Mouse (Mus musculus): Measurements from ENCODE around the gene 4930470P17Rik.

DNA sequence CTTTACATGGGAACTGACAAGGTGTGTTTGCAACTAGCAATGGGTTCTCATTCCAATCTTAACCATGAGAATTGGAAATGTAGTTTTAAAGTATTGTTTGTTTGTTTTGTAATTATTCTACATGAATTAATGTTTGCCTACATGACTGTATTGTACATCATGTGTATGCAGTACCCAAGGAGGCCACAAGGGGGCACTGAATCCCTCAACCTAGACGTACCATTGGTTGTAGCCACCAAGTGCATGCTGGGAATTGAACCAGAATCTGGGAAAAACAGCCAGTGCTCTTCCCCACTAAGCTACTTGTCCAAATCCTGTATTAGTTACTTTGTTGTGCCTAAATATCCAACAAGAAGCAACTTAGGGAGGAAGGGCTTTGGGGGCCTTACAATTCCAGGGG lies 49.7 kb upstream of the 4930470P17Rik start:
- no peak for TF ChIP-seq MAX (IDR thresholded peaks at IDR 0.05; ENCODE audit: low read length)
- TF ChIP-seq POLR2A (IDR thresholded peaks at IDR 0.05; ENCODE audit: low read depth, low read length), result no peak
- no peak for TF ChIP-seq CTCF (conservative IDR thresholded peaks at IDR 0.05 in 1 of 2, IDR thresholded peaks at IDR 0.05 in 1 of 2; ENCODE audit: low read depth in 2 of 2, low read length in 2 of 2)
- no peak for TF ChIP-seq ELF1 (IDR thresholded peaks at IDR 0.05; ENCODE audit: low read depth, low read length)
- TF ChIP-seq JUN (IDR thresholded peaks at IDR 0.05; ENCODE audit: insufficient read depth, low read depth, low read length), result no peak
- no peak for TF ChIP-seq MEF2A (IDR thresholded peaks at IDR 0.05; ENCODE audit: borderline replicate concordance, low read depth, low read length)
- TF ChIP-seq MYC (IDR thresholded peaks at IDR 0.05; ENCODE audit: low read depth, low read length), result no peak

All from CH12.LX (cell line).